Mouse (Mus musculus) natural killer cell, adult 2 months (primary cell): Measurements from ENCODE around the gene Proz.
"Not testable (repeated sequence)": the region's sequence is repeated elsewhere in the genome, so short reads cannot be mapped to it uniquely, and the experiment has no call there.

ENCODE experiments used
- DNase-seq, 2 experiments: peaks; one replicate each; pipeline ENCODE4 v3.0.0; 2022; ENCODE audit warnings: low spot score in 2 of 2

The Proz gene

GRCm38 (mm10) chr8:13060441-13061150, at the start of gene Proz:
TSS of gene Proz (plus strand) at chr8:13060914.
- DNase-seq: no peak

GRCm38 (mm10) chr8:13019560-13019959, 41.2 kb upstream of the Proz start:
- no peak for DNase-seq

GRCm38 (mm10) chr8:13021830-13022229, 38.9 kb upstream of the Proz start:
- DNase-seq: no peak

- DNase-seq: no peak
Observed at GRCm38 (mm10) chr8:13025487-13026224, 35.1 kb upstream of the Proz start, which contains the start of gene F7. TSS of gene F7 (plus strand) at chr8:13026034.

- no peak for DNase-seq
Observed at GRCm38 (mm10) chr8:13027615-13028014, 33.1 kb upstream of the Proz start.

- no peak for DNase-seq
Observed at GRCm38 (mm10) chr8:13028482-13028881, 32.2 kb upstream of the Proz start.

GRCm38 (mm10) chr8:13036346-13036812, 24.3 kb upstream of the Proz start:
- DNase-seq: no peak

GRCm38 (mm10) chr8:13037015-13037414, 23.7 kb upstream of the Proz start, which contains the start of gene F10:
TSS of gene F10 (plus strand) at chr8:13037308.
- DNase-seq: no peak

GRCm38 (mm10) chr8:13037569-13037968, 23.1 kb upstream of the Proz start:
- no peak for DNase-seq

GRCm38 (mm10) chr8:13039054-13039453, 21.7 kb upstream of the Proz start:
- DNase-seq: no peak

- DNase-seq: peak in 1 of 2 experiments; percentile 28
Observed at GRCm38 (mm10) chr8:13041459-13041858, 19.3 kb upstream of the Proz start.

GRCm38 (mm10) chr8:13047652-13048051, 13.1 kb upstream of the Proz start:
- no peak for DNase-seq

GRCm38 (mm10) chr8:13050550-13050949, 10.2 kb upstream of the Proz start:
- DNase-seq: no peak

GRCm38 (mm10) chr8:13057351-13057750, 3.4 kb upstream of the Proz start:
- DNase-seq: no peak

- no peak for DNase-seq
Observed at GRCm38 (mm10) chr8:13063112-13063511, 2.4 kb downstream of the Proz start.

GRCm38 (mm10) chr8:13073255-13073654, 12.5 kb downstream of the Proz start:
- DNase-seq: no peak

GRCm38 (mm10) chr8:13075044-13075443, 14.3 kb downstream of the Proz start:
- no peak for DNase-seq

- DNase-seq: not testable (repeated sequence)
Observed at GRCm38 (mm10) chr8:13075579-13075978, 14.9 kb downstream of the Proz start.

- DNase-seq: no peak
Observed at GRCm38 (mm10) chr8:13077542-13077941, 16.8 kb downstream of the Proz start.

GRCm38 (mm10) chr8:13104691-13105086, 44.0 kb downstream of the Proz start:
- DNase-seq: peak; percentile 85 to 89

GRCm38 (mm10) chr8:13105087-13105881, 44.6 kb downstream of the Proz start, which contains the start of the genes Pcid2 and Cul4a:
TSS of gene Pcid2 (minus strand) at chr8:13105459.
TSS of gene Cul4a (plus strand) at chr8:13105621.
- DNase-seq: peak; percentile 94 to 97
